Mouse (Mus musculus): ENCODE measurements around the gene Eaf2.
"Not testable (repeated sequence)": the region's sequence is repeated elsewhere in the genome, so short reads cannot be mapped to it uniquely, and the experiment has no call there.

Eaf2 gene

GRCm38 (mm10) chr16:36846894-36847293, 27.9 kb downstream of the Eaf2 start:
- not testable (repeated sequence) for DNase-seq (ENCODE audit: low spot score in 2 of 2)

GRCm38 (mm10) chr16:36828820-36829219, 46.0 kb downstream of the Eaf2 start:
- DNase-seq (ENCODE audit: low spot score in 2 of 2), result no peak

GRCm38 (mm10) chr16:36828054-36828786, 46.6 kb downstream of the Eaf2 start, which contains the start of gene Iqcb1:
Gene Iqcb1, plus strand, starts transcription at chr16:36828385.
- DNase-seq (ENCODE audit: low spot score in 2 of 2), result peak; percentile 58 to 76

- DNase-seq (ENCODE audit: low spot score in 2 of 2), result no peak
Observed at GRCm38 (mm10) chr16:36827611-36828053, 47.2 kb downstream of the Eaf2 start.

GRCm38 (mm10) chr16:36821474-36821873, 53.3 kb downstream of the Eaf2 start:
- DNase-seq (ENCODE audit: low spot score in 2 of 2), result no peak

- DNase-seq (ENCODE audit: low spot score in 2 of 2), result no peak
Observed at GRCm38 (mm10) chr16:36820747-36821146, 54.1 kb downstream of the Eaf2 start.

- DNase-seq (ENCODE audit: low spot score in 2 of 2), result no peak
Observed at GRCm38 (mm10) chr16:36820016-36820415, 54.8 kb downstream of the Eaf2 start.

- DNase-seq (ENCODE audit: low spot score in 2 of 2), result peak; percentile 64 to 73
Observed at GRCm38 (mm10) chr16:36817321-36817926, 57.4 kb downstream of the Eaf2 start.

GRCm38 (mm10) chr16:36816916-36817315, 57.9 kb downstream of the Eaf2 start:
- DNase-seq (ENCODE audit: low spot score in 2 of 2), result no peak

- no peak for DNase-seq (ENCODE audit: low spot score in 2 of 2)
Observed at GRCm38 (mm10) chr16:36813680-36814079, 61.1 kb downstream of the Eaf2 start.

GRCm38 (mm10) chr16:36808616-36809015, 66.2 kb downstream of the Eaf2 start:
- DNase-seq (ENCODE audit: low spot score in 2 of 2), result no peak

GRCm38 (mm10) chr16:36802361-36802760, 72.4 kb downstream of the Eaf2 start:
- no peak for DNase-seq (ENCODE audit: low spot score in 2 of 2)

- no peak for DNase-seq (ENCODE audit: low spot score in 2 of 2)
Observed at GRCm38 (mm10) chr16:36798334-36798733, 76.5 kb downstream of the Eaf2 start.

- DNase-seq (ENCODE audit: low spot score in 2 of 2), result no peak
Observed at GRCm38 (mm10) chr16:36794976-36795375, 79.8 kb downstream of the Eaf2 start.

GRCm38 (mm10) chr16:36790166-36790565, 84.6 kb downstream of the Eaf2 start:
- DNase-seq (ENCODE audit: low spot score in 2 of 2), result no peak

GRCm38 (mm10) chr16:36786466-36786865, 88.3 kb downstream of the Eaf2 start:
- DNase-seq (ENCODE audit: low spot score in 2 of 2), result no peak

- peak in 1 of 2 experiments; percentile 25 for DNase-seq (ENCODE audit: low spot score in 2 of 2)
Observed at GRCm38 (mm10) chr16:36784594-36785313, 90.0 kb downstream of the Eaf2 start, which contains the start of gene Slc15a2. Gene Slc15a2, minus strand, starts transcription at chr16:36784962.

- no peak for DNase-seq (ENCODE audit: low spot score in 2 of 2)
Observed at GRCm38 (mm10) chr16:36784146-36784545, 90.7 kb downstream of the Eaf2 start.

- no peak for DNase-seq (ENCODE audit: low spot score in 2 of 2)
Observed at GRCm38 (mm10) chr16:36775658-36776057, 99.1 kb downstream of the Eaf2 start.

GRCm38 (mm10) chr16:36772996-36773395, 101.8 kb downstream of the Eaf2 start:
- no peak for DNase-seq (ENCODE audit: low spot score in 2 of 2)

- DNase-seq (ENCODE audit: low spot score in 2 of 2), result no peak
Observed at GRCm38 (mm10) chr16:36771703-36772102, 103.1 kb downstream of the Eaf2 start.

GRCm38 (mm10) chr16:36771244-36771643, 103.6 kb downstream of the Eaf2 start:
- no peak for DNase-seq (ENCODE audit: low spot score in 2 of 2)

Measured in frontal cortex, postnatal 14 days (tissue).